Mouse (Mus musculus) urinary bladder, postnatal 25 days (tissue): ENCODE measurements at regions not wholly inside any gene's neighbourhood (a gene's known extent, or its start where the extent isn't known, plus 50 kb on each side); places are given as distances from the start of the nearest gene placed in this dataset.

Experiments
- DNase-seq: peaks from one replicate; pipeline ENCODE4 v3.0.0; 2022; ENCODE audit warnings: low spot score

GRCm38 (mm10) chrX:77433811-77434192, 77.0 kb upstream of the Tbl1x start:
- no peak for DNase-seq

- DNase-seq, result no peak
Measured at GRCm38 (mm10) chrX:77443852-77444492, 66.8 kb upstream of the Tbl1x start.

GRCm38 (mm10) chrX:77446755-77447154, 64.1 kb upstream of the Tbl1x start:
- DNase-seq, result no peak

DNA sequence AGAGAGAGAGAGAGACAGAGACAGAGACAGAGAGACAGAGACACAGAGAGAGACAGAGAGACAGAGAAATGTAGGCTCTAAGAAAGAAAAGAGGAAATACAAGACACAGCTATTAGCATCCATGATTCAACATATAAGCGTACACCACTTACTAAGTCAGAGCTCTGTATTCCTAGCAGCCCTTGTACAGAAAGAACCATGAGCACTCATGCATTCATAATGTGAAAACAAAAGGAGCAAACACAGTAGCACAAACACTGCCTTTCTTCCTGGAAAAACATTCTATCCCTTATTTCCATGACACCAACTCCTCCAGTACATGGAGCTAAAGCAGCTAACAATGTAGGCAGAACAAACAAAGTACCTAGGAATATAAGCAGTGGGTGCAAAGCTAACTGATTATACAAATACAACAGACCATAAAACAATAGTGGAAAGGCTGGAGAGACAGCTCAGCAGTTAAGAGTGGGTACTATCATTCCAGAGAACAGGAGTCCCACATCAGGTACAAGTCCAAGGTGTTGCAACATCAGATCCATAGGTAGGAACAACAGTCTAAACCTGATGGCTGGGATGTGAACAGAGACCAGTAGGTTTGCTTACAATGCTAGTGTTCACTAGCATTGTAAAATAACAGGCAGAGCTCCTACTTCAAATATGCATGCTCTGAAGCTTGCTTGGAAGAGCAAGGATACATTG, 58.7 kb upstream of the Tbl1x start:
- DNase-seq, result no peak
